Mouse (Mus musculus): ENCODE measurements around the gene Gm20604. TPM values are rescaled to one million over a fixed set of nuclear protein-coding genes. Genes with fewer than 3 reads are reported as not detected.

Gm20604 gene
- polyA plus RNA-seq (2012; rRNA removed): 28.7 and 31.3 TPM in 2 replicates

- no peak for TF ChIP-seq CTCF (IDR thresholded peaks at IDR 0.05; ENCODE audit: control insufficient read depth, insufficient read depth, insufficient replicate concordance, low read depth, low read length)
- H3K27ac ChIP-seq (ENCODE audit: control insufficient read depth, insufficient read depth, low read depth, low read length): peak within 1 kb of the TSS; percentile 92
- peaks cover 3% of the 10 kb centered on the region for H3K4me1 ChIP-seq (ENCODE audit: control insufficient read depth, insufficient read depth, low read length)
- no peaks in the 10 kb centered on the region for H3K27me3 ChIP-seq (ENCODE audit: control insufficient read depth, insufficient read depth, low read length)
- H3K4me3 ChIP-seq (ENCODE audit: control insufficient read depth, low read depth, low read length): peak within 1 kb of the TSS; percentile 94
- H3K36me3 ChIP-seq (ENCODE audit: control insufficient read depth, insufficient read depth, low read length): peaks cover 6% of the 10 kb centered on the region
Observed at GRCm38 (mm10) chr12:102758403-102758756, at the start of gene Gm20604. Gene Gm20604 (minus strand): TSS chr12:102758672.

DNA sequence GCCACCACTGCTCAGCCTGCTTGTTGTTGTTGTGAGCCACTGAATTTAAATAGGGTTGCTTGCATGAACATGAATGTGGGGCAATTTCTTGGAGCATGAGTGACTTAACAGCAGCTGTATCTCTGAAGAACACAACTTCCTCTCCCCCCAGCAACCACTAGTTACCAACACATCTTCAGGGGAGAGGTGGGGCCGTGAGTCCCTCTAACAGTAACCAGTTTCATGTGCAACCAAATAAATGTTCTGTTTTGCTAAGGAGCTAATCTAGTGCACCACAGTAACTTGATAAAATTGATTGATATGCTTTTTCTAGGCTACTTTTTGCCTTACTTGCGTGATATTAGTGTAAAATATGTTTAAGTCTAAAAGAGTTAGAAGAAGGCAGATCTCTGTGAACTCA, 41.1 kb upstream of the Gm20604 start:
- Histone ChIP-seq H3K4me3 (ENCODE audit: control insufficient read depth, low read depth, low read length) (no peak overlapping the region), H3K4me1 (ENCODE audit: control insufficient read depth, insufficient read depth, low read length) (no peaks in the 10 kb centered on the region), H3K27ac (ENCODE audit: control insufficient read depth, insufficient read depth, low read depth, low read length) (no peak overlapping the region), H3K36me3 (ENCODE audit: control insufficient read depth, insufficient read depth, low read length) (no peaks in the 10 kb centered on the region), H3K27me3 (ENCODE audit: control insufficient read depth, insufficient read depth, low read length) (no peaks in the 10 kb centered on the region)
- TF ChIP-seq POLR2A (IDR thresholded peaks at IDR 0.05; ENCODE audit: control insufficient read depth, low read depth, low read length): no peak
- no peak for TF ChIP-seq CTCF (IDR thresholded peaks at IDR 0.05; ENCODE audit: control insufficient read depth, insufficient read depth, insufficient replicate concordance, low read depth, low read length)

- no peaks in the 10 kb centered on the region for H3K4me1 ChIP-seq (ENCODE audit: control insufficient read depth, insufficient read depth, low read length)
- no peak overlapping the region for H3K4me3 ChIP-seq (ENCODE audit: control insufficient read depth, low read depth, low read length)
- H3K27ac ChIP-seq (ENCODE audit: control insufficient read depth, insufficient read depth, low read depth, low read length): no peak overlapping the region
- no peaks in the 10 kb centered on the region for H3K27me3 ChIP-seq (ENCODE audit: control insufficient read depth, insufficient read depth, low read length)
- H3K36me3 ChIP-seq (ENCODE audit: control insufficient read depth, insufficient read depth, low read length): peaks cover 2% of the 10 kb centered on the region
- no peak for TF ChIP-seq POLR2A (IDR thresholded peaks at IDR 0.05; ENCODE audit: control insufficient read depth, low read depth, low read length)
- TF ChIP-seq CTCF (IDR thresholded peaks at IDR 0.05; ENCODE audit: control insufficient read depth, insufficient read depth, insufficient replicate concordance, low read depth, low read length): no peak
Observed at GRCm38 (mm10) chr12:102787927-102788326, 29.5 kb upstream of the Gm20604 start.

DNA sequence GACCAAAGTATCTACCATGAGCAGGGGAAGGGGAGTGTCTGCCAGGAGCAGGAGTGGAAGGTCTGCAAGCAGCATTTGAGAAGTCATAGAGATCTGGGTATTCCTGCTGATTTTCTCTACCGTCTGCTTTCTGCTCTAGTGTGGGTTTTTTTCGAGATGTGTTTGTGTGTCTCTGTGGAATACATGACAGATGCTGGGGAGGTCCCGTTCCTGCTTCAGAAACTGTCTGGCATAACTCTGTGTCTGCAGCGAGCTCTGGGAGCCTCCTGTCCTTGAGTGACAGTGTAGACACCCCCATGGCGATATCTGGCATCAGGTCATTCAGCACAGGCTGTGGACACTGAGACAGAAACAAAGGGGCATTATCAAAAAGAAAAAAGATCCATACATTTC, 27.1 kb upstream of the Gm20604 start:
- no peaks in the 10 kb centered on the region for H3K27me3 ChIP-seq (ENCODE audit: control insufficient read depth, insufficient read depth, low read length)
- no peak overlapping the region for H3K27ac ChIP-seq (ENCODE audit: control insufficient read depth, insufficient read depth, low read depth, low read length)
- H3K36me3 ChIP-seq (ENCODE audit: control insufficient read depth, insufficient read depth, low read length): peaks cover 1% of the 10 kb centered on the region
- H3K4me3 ChIP-seq (ENCODE audit: control insufficient read depth, low read depth, low read length): no peak overlapping the region
- no peaks in the 10 kb centered on the region for H3K4me1 ChIP-seq (ENCODE audit: control insufficient read depth, insufficient read depth, low read length)
- TF ChIP-seq POLR2A (IDR thresholded peaks at IDR 0.05; ENCODE audit: control insufficient read depth, low read depth, low read length): no peak
- no peak for TF ChIP-seq CTCF (IDR thresholded peaks at IDR 0.05; ENCODE audit: control insufficient read depth, insufficient read depth, insufficient replicate concordance, low read depth, low read length)

GRCm38 (mm10) chr12:102784899-102785592, 26.6 kb upstream of the Gm20604 start:
- Histone ChIP-seq H3K27ac (ENCODE audit: control insufficient read depth, insufficient read depth, low read depth, low read length) (no peak overlapping the region), H3K27me3 (ENCODE audit: control insufficient read depth, insufficient read depth, low read length) (no peaks in the 10 kb centered on the region), H3K4me1 (ENCODE audit: control insufficient read depth, insufficient read depth, low read length) (no peaks in the 10 kb centered on the region), H3K4me3 (ENCODE audit: control insufficient read depth, low read depth, low read length) (no peak overlapping the region), H3K36me3 (ENCODE audit: control insufficient read depth, insufficient read depth, low read length) (no peaks in the 10 kb centered on the region; the same call in 1 of the 2 replicates)
- no peak for TF ChIP-seq CTCF (IDR thresholded peaks at IDR 0.05; ENCODE audit: control insufficient read depth, insufficient read depth, insufficient replicate concordance, low read depth, low read length)
- TF ChIP-seq POLR2A (IDR thresholded peaks at IDR 0.05; ENCODE audit: control insufficient read depth, low read depth, low read length): no peak

DNA sequence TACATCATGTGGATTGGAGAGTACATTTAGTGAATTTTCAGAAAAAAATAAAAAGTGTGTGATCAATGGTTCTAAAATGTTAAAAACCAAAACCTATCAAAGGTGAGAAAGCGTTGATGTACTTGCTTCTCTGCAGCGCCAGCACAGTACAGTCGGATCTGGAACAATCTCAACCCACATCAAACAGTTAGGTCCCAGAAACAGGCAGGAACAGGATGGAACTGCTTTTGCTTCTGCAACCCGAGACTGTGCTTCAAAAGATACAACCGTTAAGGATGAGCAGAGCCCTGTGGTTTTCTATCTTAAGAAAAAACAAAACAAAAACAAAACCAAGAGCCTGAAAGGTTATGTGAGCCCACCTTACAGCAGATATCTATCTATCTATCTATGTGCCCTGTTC, 24.4 kb upstream of the Gm20604 start:
- H3K27ac ChIP-seq (ENCODE audit: control insufficient read depth, insufficient read depth, low read depth, low read length): no peak overlapping the region
- no peaks in the 10 kb centered on the region for H3K4me1 ChIP-seq (ENCODE audit: control insufficient read depth, insufficient read depth, low read length)
- TF ChIP-seq CTCF (IDR thresholded peaks at IDR 0.05; ENCODE audit: control insufficient read depth, insufficient read depth, insufficient replicate concordance, low read depth, low read length) (no peak), POLR2A (IDR thresholded peaks at IDR 0.05; ENCODE audit: control insufficient read depth, low read depth, low read length) (no peak)
- H3K36me3 ChIP-seq (ENCODE audit: control insufficient read depth, insufficient read depth, low read length): no peaks in the 10 kb centered on the region; the same call in 1 of the 2 replicates
- H3K4me3 ChIP-seq (ENCODE audit: control insufficient read depth, low read depth, low read length): no peak overlapping the region
- H3K27me3 ChIP-seq (ENCODE audit: control insufficient read depth, insufficient read depth, low read length): no peaks in the 10 kb centered on the region

GRCm38 (mm10) chr12:102779452-102779851, 21.0 kb upstream of the Gm20604 start:
- Histone ChIP-seq H3K4me3 (ENCODE audit: control insufficient read depth, low read depth, low read length) (no peak overlapping the region), H3K27me3 (ENCODE audit: control insufficient read depth, insufficient read depth, low read length) (no peaks in the 10 kb centered on the region), H3K36me3 (ENCODE audit: control insufficient read depth, insufficient read depth, low read length) (peaks cover 2% of the 10 kb centered on the region), H3K4me1 (ENCODE audit: control insufficient read depth, insufficient read depth, low read length) (no peaks in the 10 kb centered on the region), H3K27ac (ENCODE audit: control insufficient read depth, insufficient read depth, low read depth, low read length) (no peak overlapping the region)
- TF ChIP-seq CTCF (IDR thresholded peaks at IDR 0.05; ENCODE audit: control insufficient read depth, insufficient read depth, insufficient replicate concordance, low read depth, low read length) (no peak), POLR2A (IDR thresholded peaks at IDR 0.05; ENCODE audit: control insufficient read depth, low read depth, low read length) (no peak)
